Mouse (Mus musculus): ENCODE data around the gene Il4. TPM values are rescaled to one million over a fixed set of nuclear protein-coding genes. Genes with fewer than 3 reads are reported as not detected.
"Not testable (repeated sequence)": the region's sequence is repeated elsewhere in the genome, so short reads cannot be mapped to it uniquely, and the experiment has no call there.

The Il4 gene
- total RNA-seq, 2 experiments from 2014 or later = not detected

DNA sequence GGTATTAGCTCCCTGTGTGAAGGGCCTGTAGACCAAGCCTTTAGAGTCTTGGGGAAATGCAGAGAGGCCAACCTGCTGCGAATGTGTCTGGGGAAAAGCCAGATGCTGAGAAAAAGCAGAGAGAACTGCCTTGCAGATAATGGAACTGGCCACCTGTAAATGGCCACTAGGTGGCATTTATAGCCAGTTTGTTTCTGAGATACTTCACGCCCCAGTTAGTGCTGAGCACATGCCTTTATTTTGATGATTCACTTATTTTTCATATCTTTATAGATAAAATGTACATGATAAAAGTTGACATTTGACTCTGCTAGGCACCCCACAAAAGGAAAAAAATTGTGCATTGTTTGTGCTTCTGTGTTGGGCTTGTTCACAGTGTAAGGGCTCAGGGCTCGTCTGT, 33.6 kb downstream of the Il4 start:
- peak; percentile 20 to 58 for DNase-seq (ENCODE audit: low spot score in 2 of 2)
- intact Hi-C loops (cut with DNase I) = no loop called here

- no peak for DNase-seq (ENCODE audit: low spot score in 2 of 2)
- intact Hi-C loops (cut with DNase I) = no loop called here
These were observed 35.3 kb downstream of the Il4 start for GRCm38 (mm10) chr11:53583151-53583550.

DNA sequence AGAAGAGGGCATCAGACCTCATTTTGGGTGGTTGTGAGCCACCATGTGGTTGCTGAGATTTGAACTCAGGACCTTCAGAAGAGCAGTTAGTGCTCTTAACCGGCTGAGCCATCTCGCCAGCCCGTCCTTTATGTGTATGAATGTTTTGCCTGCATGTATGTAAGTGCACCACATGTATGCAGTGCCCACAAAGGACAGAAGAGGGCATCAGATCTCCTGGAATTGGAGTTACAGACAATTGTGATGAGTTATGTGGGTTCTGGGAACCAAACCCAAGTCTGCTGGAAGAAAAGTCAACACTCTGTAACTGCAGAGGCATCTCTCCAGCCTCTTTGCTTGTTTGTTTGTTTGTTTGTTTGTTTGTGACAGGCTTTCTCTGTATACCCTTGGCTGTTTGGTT, 37.9 kb downstream of the Il4 start:
- intact Hi-C loops (cut with DNase I) = no loop called here
- no peak for DNase-seq (ENCODE audit: low spot score in 2 of 2)

- DNase-seq (ENCODE audit: low spot score in 2 of 2) = peak; percentile 95 to 96
- intact Hi-C loops (cut with DNase I) = loop anchor here (5.0 kb wide), 1 partner anchor 75 kb away; no protein-coding TSS in a partner anchor
These were observed 51.0 kb downstream of the Il4 start, which contains the start of gene Kif3a for GRCm38 (mm10) chr11:53567224-53568014. Kif3a (plus strand) TSS chr11:53567379.

- intact Hi-C loops (cut with DNase I) = loop anchor here (5.0 kb wide), 1 partner anchor 74 kb away; no protein-coding TSS in a partner anchor
- no peak for DNase-seq (ENCODE audit: low spot score in 2 of 2)
These were observed 51.8 kb downstream of the Il4 start for GRCm38 (mm10) chr11:53566646-53567045.

GRCm38 (mm10) chr11:53561986-53562385, 56.5 kb downstream of the Il4 start:
- intact Hi-C loops (cut with DNase I) = no loop called here
- no peak for DNase-seq (ENCODE audit: low spot score in 2 of 2)

GRCm38 (mm10) chr11:53559980-53560379, 58.5 kb downstream of the Il4 start:
- DNase-seq (ENCODE audit: low spot score in 2 of 2); intact Hi-C loops (cut with DNase I): not testable (repeated sequence)

DNA sequence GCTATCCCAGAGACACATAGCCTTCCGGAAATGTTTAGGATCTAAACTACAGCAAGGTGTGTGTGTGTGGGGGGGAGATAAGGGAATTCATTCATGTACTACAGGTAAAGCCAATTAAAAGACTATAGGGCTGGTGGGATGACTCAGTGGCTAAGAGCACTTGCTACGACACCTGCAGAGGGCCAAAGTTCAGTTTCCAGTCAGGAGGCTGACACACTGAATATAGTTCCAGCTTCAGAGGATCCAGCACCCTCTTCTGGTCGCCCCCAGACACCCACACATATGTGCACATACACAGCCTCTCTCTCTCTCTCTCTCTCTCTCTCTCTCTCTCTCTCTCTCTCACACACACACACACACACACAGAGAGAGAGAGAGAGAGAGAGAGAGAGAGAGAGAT, 60.5 kb downstream of the Il4 start:
- intact Hi-C loops (cut with DNase I); DNase-seq (ENCODE audit: low spot score in 2 of 2): not testable (repeated sequence)

GRCm38 (mm10) chr11:53556529-53556928, 61.9 kb downstream of the Il4 start:
- intact Hi-C loops (cut with DNase I); DNase-seq (ENCODE audit: low spot score in 2 of 2): not testable (repeated sequence)

Other genes with a start within 250 kb of the Il4 start
- not detected for gene Leap2, start 195.5 kb downstream of the Il4 start, total RNA-seq (2021)
- gene Uqcrq, start 187.8 kb downstream of the Il4 start, total RNA-seq (2021) = 100 to 1,000 TPM; 556 to 597 TPM
- 1 to 10 TPM in 1 of 2 experiments, under 1 TPM in 1; 0.55 to 1.1 TPM for gene Gdf9, start 187.6 kb downstream of the Il4 start, total RNA-seq (2021)
- gene Gm10447, start 161.6 kb downstream of the Il4 start, total RNA-seq (2021) = not detected
- 1 to 10 TPM; 3.8 to 4.6 TPM for gene Shroom1, start 161.5 kb downstream of the Il4 start, total RNA-seq (2021)
- under 1 TPM in 1 of 2 experiments, not detected in 1; 0.51 TPM for gene Gm9837, start 148.2 kb downstream of the Il4 start, total RNA-seq (2021)
- gene Gm9945, start 138.5 kb downstream of the Il4 start, total RNA-seq (2021) = 1 to 10 TPM; 2.2 to 3.6 TPM
- 10 to 100 TPM; 71.5 to 74.7 TPM for gene Sowaha, start 138.4 kb downstream of the Il4 start, total RNA-seq (2021)
- 100 to 1,000 TPM; 253 to 267 TPM for gene Sept8, start 99.4 kb downstream of the Il4 start, total RNA-seq (2021)
- 100 to 1,000 TPM; 137 to 147 TPM for gene Kif3a, start 51.3 kb downstream of the Il4 start, total RNA-seq (2021)
- gene Il13, start 16.0 kb upstream of the Il4 start, total RNA-seq (2021) = not detected
- gene Rad50, start 88.7 kb upstream of the Il4 start, total RNA-seq (2021) = 1 to 10 TPM; 8.2 to 9.0 TPM
- gene Il5, start 102.1 kb upstream of the Il4 start, total RNA-seq (2021) = not detected
- gene Irf1, start 151.3 kb upstream of the Il4 start, total RNA-seq (2021) = 1 to 10 TPM; 4.5 to 5.5 TPM
- gene Gm17334, start 154.5 kb upstream of the Il4 start, total RNA-seq (2021) = under 1 TPM in 1 of 2 experiments, not detected in 1; 0.51 TPM
- gene Gm12216, start 240.6 kb upstream of the Il4 start, total RNA-seq (2021) = 1 to 10 TPM; 2.0 to 3.1 TPM